Mouse (Mus musculus) layer of hippocampus, postnatal 14 days (tissue): ENCODE data around the gene Fam129c. TPM values are rescaled to one million over a fixed set of nuclear protein-coding genes. Genes with fewer than 3 reads are reported as not detected.

ENCODE experiments used
- DNase-seq, 2 experiments: peaks; one replicate each; pipeline ENCODE4 v3.0.0; 2021 to 2022; ENCODE audit warnings: low spot score in 2 of 2, mixed read lengths in 1 of 2
- microRNA-seq, 2 experiments: library from miRNA; unstranded; fragments of <30 nt; microRNA quantifications; one replicate each; pipeline ENCODE4 v1.2.0; 2021
- total RNA-seq, 2 experiments: library from RNA; stranded (reverse); gene quantifications; 2 replicates each; pipeline ENCODE4 v1.2.3; 2021

The Fam129c gene
- total RNA-seq, 2 experiments from 2014 or later = 2.6 to 2.7 TPM

DNA sequence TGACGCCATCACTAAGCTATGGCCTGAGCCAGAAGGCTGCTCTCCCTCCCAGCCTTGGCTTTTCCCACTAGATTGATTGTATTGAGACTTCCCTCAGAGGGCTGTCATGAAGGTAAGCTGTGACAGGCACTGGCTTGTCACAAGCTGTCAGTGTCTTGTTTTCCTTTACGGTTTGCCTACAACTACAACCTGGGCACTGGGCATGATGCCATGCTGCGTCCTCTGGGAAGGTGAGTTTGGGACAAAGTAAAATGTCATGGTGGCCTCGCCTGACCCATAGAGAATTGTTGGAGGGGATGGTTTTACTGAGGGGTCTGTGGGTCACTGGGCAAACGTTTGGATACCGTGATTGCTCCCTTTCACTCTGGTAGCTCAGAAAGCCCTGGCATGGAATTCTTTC is 40.9 kb downstream of the Fam129c start:
- DNase-seq = no peak

- DNase-seq = no peak
These were observed 41.9 kb downstream of the Fam129c start for GRCm38 (mm10) chr8:71639318-71639717.

DNA sequence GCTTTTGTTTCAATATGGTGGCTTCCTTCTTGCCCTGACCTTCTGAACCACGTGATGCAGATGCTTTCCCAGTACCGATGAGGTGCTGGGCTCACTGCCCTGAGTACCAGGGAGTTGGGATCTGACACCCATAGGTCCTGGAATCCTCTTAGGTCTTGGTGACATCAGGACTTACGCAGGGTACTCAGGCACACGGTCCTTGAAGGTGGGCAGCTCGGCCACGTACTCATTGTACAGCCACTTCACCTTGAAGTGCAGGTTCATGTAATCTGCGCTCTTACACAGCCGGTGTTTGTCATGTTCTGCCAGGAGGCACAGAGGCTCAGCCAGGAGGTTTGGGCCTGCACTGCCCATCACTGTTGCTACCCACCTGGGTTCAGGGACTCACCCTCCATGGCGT is 48.1 kb downstream of the Fam129c start:
- no peak for DNase-seq

DNA sequence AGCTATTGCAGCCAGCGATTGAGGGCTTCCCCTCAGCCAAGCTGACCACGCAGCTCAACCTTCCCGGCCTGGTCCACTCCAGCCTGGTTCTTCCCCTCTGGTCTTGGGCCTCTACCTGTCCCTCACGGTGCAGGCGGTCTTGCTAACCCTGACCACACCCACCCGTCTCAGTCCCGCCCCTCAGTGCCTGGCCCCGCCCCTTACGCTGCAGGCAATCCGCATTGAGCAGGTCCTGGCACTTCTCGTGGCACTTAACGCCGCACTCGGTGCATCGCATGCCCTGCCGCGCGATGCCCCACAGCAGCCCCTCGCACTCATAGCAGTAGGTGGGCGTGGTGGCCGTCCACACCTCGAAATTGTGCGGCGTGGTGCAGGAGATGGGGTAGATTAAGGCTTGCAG is 57.2 kb downstream of the Fam129c start:
- DNase-seq = no peak

Small RNA genes lying within 50 kb of the gene (microRNA-seq; reads per million reads assigned to microRNA genes)
- gene Mir6769b = 22.9 to 29.2 reads per million in 2 experiments

Other genes starting within 250 kb of the Fam129c start
- gene Use1, start 230.8 kb upstream of the Fam129c start, total RNA-seq = 10 to 100 TPM; 84.9 to 96.2 TPM
- 10 to 100 TPM; 16.0 to 18.1 TPM for gene Ocel1, start 226.3 kb upstream of the Fam129c start, total RNA-seq
- gene Nr2f6, start 215.7 kb upstream of the Fam129c start, total RNA-seq = 10 to 100 TPM; 33.9 to 36.7 TPM
- 1 to 10 TPM; 5.1 to 5.2 TPM for gene Ushbp1, start 201.8 kb upstream of the Fam129c start, total RNA-seq
- 10 to 100 TPM; 89.1 to 96.7 TPM for gene Babam1, start 200.8 kb upstream of the Fam129c start, total RNA-seq
- gene Ankle1, start 191.6 kb upstream of the Fam129c start, total RNA-seq = 1 to 10 TPM in 1 of 2 experiments, under 1 TPM in 1; 0.60 to 1.7 TPM
- gene Abhd8, start 134.0 kb upstream of the Fam129c start, total RNA-seq = 100 to 1,000 TPM; 179 to 181 TPM
- 10 to 100 TPM; 52.6 to 62.7 TPM for gene Mrpl34, start 132.7 kb upstream of the Fam129c start, total RNA-seq
- gene Dda1, start 128.4 kb upstream of the Fam129c start, total RNA-seq = 100 to 1,000 TPM; 104 to 110 TPM
- 10 to 100 TPM; 60.1 to 62.4 TPM for gene Ano8, start 111.7 kb upstream of the Fam129c start, total RNA-seq
- 10 to 100 TPM; 30.6 to 33.3 TPM for gene Gtpbp3, start 109.5 kb upstream of the Fam129c start, total RNA-seq
- gene Plvap, start 85.9 kb upstream of the Fam129c start, total RNA-seq = 1 to 10 TPM; 7.2 to 7.6 TPM
- not detected for gene Ccdc194, start 71.9 kb upstream of the Fam129c start, total RNA-seq
- 1 to 10 TPM; 3.4 to 5.5 TPM for gene Bst2, start 60.2 kb upstream of the Fam129c start, total RNA-seq
- 10 to 100 TPM; 33.8 to 36.2 TPM for gene Mvb12a, start 54.7 kb upstream of the Fam129c start, total RNA-seq
- gene Tmem221, start 38.8 kb upstream of the Fam129c start, total RNA-seq = under 1 TPM in 1 of 2 experiments, not detected in 1; 0.35 TPM
- gene Nxnl1, start 31.0 kb upstream of the Fam129c start, total RNA-seq = under 1 TPM; 0.12 to 0.21 TPM
- gene Slc27a1, start 28.8 kb upstream of the Fam129c start, total RNA-seq = 100 to 1,000 TPM in 1 of 2 experiments, 10 to 100 TPM in 1; 90.9 to 101 TPM
- gene Pgls, start 5.5 kb upstream of the Fam129c start, total RNA-seq = 10 to 100 TPM; 59.0 to 61.6 TPM
- 10 to 100 TPM; 58.4 to 62.9 TPM for gene Colgalt1, start 13.3 kb downstream of the Fam129c start, total RNA-seq
- 100 to 1,000 TPM; 268 to 281 TPM for gene Unc13a, start 74.1 kb downstream of the Fam129c start, total RNA-seq
- 1 to 10 TPM; 7.1 to 7.7 TPM for gene Jak3, start 78.6 kb downstream of the Fam129c start, total RNA-seq
- 1 to 10 TPM; 2.6 to 3.0 TPM for gene Insl3, start 91.6 kb downstream of the Fam129c start, total RNA-seq
- gene B3gnt3, start 104.1 kb downstream of the Fam129c start, total RNA-seq = under 1 TPM; 0.23 to 0.48 TPM
- gene Fcho1, start 128.1 kb downstream of the Fam129c start, total RNA-seq = 10 to 100 TPM; 83.1 to 86.4 TPM